30 mouse cellular contexts compared by ENCODE assay signal in the genomic region with DNA sequence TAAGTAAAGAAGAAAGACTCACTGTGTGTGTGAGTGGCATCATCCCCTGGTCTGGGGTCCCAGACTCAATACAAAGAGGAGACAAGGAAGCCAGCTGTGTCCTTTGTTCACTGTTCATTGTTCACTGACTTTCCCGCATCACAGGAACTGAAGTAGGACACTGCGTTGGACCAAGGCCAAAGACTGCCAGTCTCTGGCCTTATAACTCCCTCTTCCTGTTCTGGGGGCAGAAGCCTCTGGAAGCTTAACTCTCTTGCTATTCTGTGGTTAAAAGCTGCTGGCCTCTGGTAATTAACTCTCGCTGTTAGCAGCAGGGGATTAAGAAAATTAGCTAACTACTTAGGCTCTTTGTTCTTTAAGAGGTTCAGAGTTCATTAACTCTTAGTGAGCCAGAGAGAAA.
DNase-seq lines count a peak whose midpoint lies in the region; ATAC-seq and TF ChIP-seq lines count a peak whose summit lies in the region.
"Had no signal": no experiment of that assay in that cellular context is flagged by ENCODE, and none has a peak within 500 bp of the region (broad histone marks: within the 10 kb centered on the region; RNA-seq: fewer than 3 reads in every experiment).

No protein-coding gene starts in this region.

- no peak for TF ChIP-seq CTCF in brain, embryonic 14.5 days (IDR thresholded peaks at IDR 0.05; ENCODE audit: borderline replicate concordance, extremely low read depth, insufficient read depth, insufficient read length)

- H3K4me2 ChIP-seq in hindbrain, embryonic 11.5 days (replicated peaks; ENCODE audit: low read depth, low read length), result no peak overlapping the region
- H3K4me2 ChIP-seq in hindbrain, embryonic 12.5 days (replicated peaks), result no peak overlapping the region
- H3K4me2 ChIP-seq in midbrain, embryonic 15.5 days, result no peak overlapping the region
- H3K4me2 ChIP-seq: heart, embryonic 15.5 days; liver, embryonic 13.5 days; stomach, embryonic 15.5 days had no signal

- no peak overlapping the region for H3K9ac ChIP-seq in hindbrain, embryonic 11.5 days (ENCODE audit: low read depth, low read length)
- H3K9ac ChIP-seq in hindbrain, embryonic 12.5 days, result no peak overlapping the region
- no peak overlapping the region for H3K9ac ChIP-seq in midbrain, embryonic 15.5 days
- H3K9ac ChIP-seq: heart, embryonic 15.5 days; liver, embryonic 13.5 days; stomach, embryonic 15.5 days had no signal

- no peaks in the 10 kb centered on the region for H3K4me1 ChIP-seq in hindbrain, embryonic 11.5 days (replicated peaks; ENCODE audit: control insufficient read depth, insufficient read depth, low read length)
- H3K4me1 ChIP-seq in hindbrain, embryonic 12.5 days, result peaks cover 3% of the 10 kb centered on the region; the same call in 1 of the 2 replicates
- peaks cover 8% of the 10 kb centered on the region for H3K4me1 ChIP-seq in midbrain, embryonic 10.5 days
- H3K4me1 ChIP-seq in midbrain, embryonic 15.5 days, result no peaks in the 10 kb centered on the region
- H3K4me1 ChIP-seq: megakaryocyte, embryonic 14.5 days; stomach, embryonic 15.5 days had no signal

- intact Hi-C loops in left cerebral cortex, postnatal 10 days (cut with DNase I), result no loop called here

- no peaks in the 10 kb centered on the region for H3K9me3 ChIP-seq in hindbrain, embryonic 11.5 days (ENCODE audit: control insufficient read depth, low read length)
- H3K9me3 ChIP-seq in hindbrain, embryonic 12.5 days (replicated peaks), result peaks cover 8% of the 10 kb centered on the region
- H3K9me3 ChIP-seq in midbrain, embryonic 10.5 days (replicated peaks), result peaks cover 5% of the 10 kb centered on the region; the same call in 1 of the 2 replicates
- no peaks in the 10 kb centered on the region for H3K9me3 ChIP-seq in midbrain, embryonic 15.5 days
- H3K9me3 ChIP-seq: liver, embryonic 13.5 days; stomach, embryonic 15.5 days had no signal

- peak; percentile 14 for DNase-seq in hindbrain, embryonic 11.5 days (ENCODE audit: low spot score)
- no peak for DNase-seq in midbrain, embryonic 10.5 days (ENCODE audit: low spot score)
- peak; percentile 50 for DNase-seq in brain, embryonic 14.5 days (ENCODE audit: low read depth)
- DNase-seq in retina, postnatal 1 day, result peak; percentile 93
- no peak for DNase-seq in adrenal gland, postnatal 14 days
- no peak for DNase-seq in left cerebral cortex, postnatal 10 days (ENCODE audit: extremely low spot score in 1 of 2, low spot score in 2 of 2)
- DNase-seq: adrenal gland, adult 8-10 months; cerebellum, adult 8-10 months; cerebellum, postnatal 36 days; embryo, embryonic 11 days; gastrocnemius, postnatal 36 days; heart, postnatal 4 days; kidney, adult 9 months; kidney, postnatal 14 days; layer of hippocampus, postnatal 36 days; liver, embryonic 13.5 days; lung, adult 2 months; lung, postnatal 36 days; right cerebral cortex, adult 18-20 months; thymus, postnatal 4 days had no signal

- no peak overlapping the region for H3K27ac ChIP-seq in hindbrain, embryonic 11.5 days (ENCODE audit: low read depth, low read length)
- H3K27ac ChIP-seq in hindbrain, embryonic 12.5 days, result no peak overlapping the region
- peak overlapping the region; percentile 25; the same call in 1 of the 2 replicates for H3K27ac ChIP-seq in midbrain, embryonic 10.5 days (replicated peaks)
- H3K27ac ChIP-seq in midbrain, embryonic 15.5 days, result no peak overlapping the region
- H3K27ac ChIP-seq: forebrain, embryonic 10.5 days; heart, embryonic 15.5 days; layer of hippocampus, adult 2 months; liver, embryonic 13.5 days; stomach, embryonic 15.5 days had no signal

- H3K36me3 ChIP-seq in hindbrain, embryonic 11.5 days (ENCODE audit: control insufficient read depth, insufficient read depth, low read length), result no peaks in the 10 kb centered on the region
- no peaks in the 10 kb centered on the region for H3K36me3 ChIP-seq in hindbrain, embryonic 12.5 days
- no peaks in the 10 kb centered on the region for H3K36me3 ChIP-seq in midbrain, embryonic 10.5 days
- no peaks in the 10 kb centered on the region for H3K36me3 ChIP-seq in midbrain, embryonic 15.5 days (replicated peaks)
- H3K36me3 ChIP-seq: forebrain, embryonic 10.5 days; heart, embryonic 15.5 days; liver, embryonic 13.5 days; stomach, embryonic 15.5 days had no signal

- no peak overlapping the region for H3K4me3 ChIP-seq in hindbrain, embryonic 11.5 days (ENCODE audit: low read depth, low read length)
- H3K4me3 ChIP-seq in hindbrain, embryonic 12.5 days, result no peak overlapping the region
- no peak overlapping the region for H3K4me3 ChIP-seq in midbrain, embryonic 10.5 days
- H3K4me3 ChIP-seq in midbrain, embryonic 15.5 days, result no peak overlapping the region
- H3K4me3 ChIP-seq: forebrain, embryonic 10.5 days; heart, embryonic 15.5 days; layer of hippocampus, adult 2 months; liver, embryonic 13.5 days; megakaryocyte, embryonic 14.5 days; stomach, embryonic 15.5 days had no signal

- 16% methylated on average over 3 of the region's 3 CpGs for WGBS in hindbrain, embryonic 11.5 days
- WGBS in hindbrain, embryonic 12.5 days, result 15% methylated on average over 3 of the region's 3 CpGs
- WGBS in midbrain, embryonic 10.5 days, result 10% methylated on average over 3 of the region's 3 CpGs
- WGBS in midbrain, embryonic 15.5 days, result 8% methylated on average over 3 of the region's 3 CpGs

- TF ChIP-seq POLR2A in brain, embryonic 14.5 days (IDR thresholded peaks at IDR 0.05; ENCODE audit: borderline replicate concordance, extremely low read depth, insufficient read depth, insufficient read length, poor library complexity, severe bottlenecking), result no peak

- H3K27me3 ChIP-seq in hindbrain, embryonic 11.5 days (ENCODE audit: control insufficient read depth, insufficient read depth, low read length), result no peaks in the 10 kb centered on the region
- no peaks in the 10 kb centered on the region for H3K27me3 ChIP-seq in hindbrain, embryonic 12.5 days
- H3K27me3 ChIP-seq in midbrain, embryonic 10.5 days (ENCODE audit: low read depth, poor library complexity, severe bottlenecking), result no peaks in the 10 kb centered on the region
- H3K27me3 ChIP-seq in midbrain, embryonic 15.5 days (replicated peaks), result no peaks in the 10 kb centered on the region
- H3K27me3 ChIP-seq: heart, embryonic 15.5 days; liver, embryonic 13.5 days; stomach, embryonic 15.5 days had no signal

- no peak for ATAC-seq in hindbrain, embryonic 11.5 days (ENCODE audit: low FRiP score)
- ATAC-seq in hindbrain, embryonic 12.5 days (ENCODE audit: low FRiP score), result no peak
- ATAC-seq in midbrain, embryonic 15.5 days (replicated peaks), result no peak
- ATAC-seq: activated CD4-positive, CD25-positive, alpha-beta regulatory T cell, adult 4 months; inflammation-experienced regulatory T-cells, adult 6 months; Patski had no signal

Comparison
In these comparisons a context has a peak if more than half of its experiments do, and no peak if none do; other contexts are left out.
1. DNase-seq: peak in hindbrain, embryonic 11.5 days (single experiment), brain, embryonic 14.5 days (single experiment) and retina, postnatal 1 day (single experiment); none in midbrain, embryonic 10.5 days (single experiment), adrenal gland, postnatal 14 days (single experiment) and left cerebral cortex, postnatal 10 days (0 of 2).